Mouse (Mus musculus) bone marrow macrophage, adult 2 months (primary cell): ENCODE measurements around the gene Bcl2l13.

ENCODE experiments used
- CTCF ChIP-seq: IDR thresholded peaks from 2 replicates; pipeline ENCODE4 v1.5.1; 2012; ENCODE audit warnings: low read depth, mild to moderate bottlenecking, low read length, moderate library complexity
- POLR2A ChIP-seq: IDR thresholded peaks from 2 replicates; pipeline ENCODE4 v1.6.1; 2012; ENCODE audit warnings: mild to moderate bottlenecking, low read depth, low read length, borderline replicate concordance

GRCm38 (mm10) chr6:120819294-120819693 lies 16.7 kb upstream of the Bcl2l13 start:
- TF ChIP-seq POLR2A (no peak), CTCF (no peak)
